Mouse (Mus musculus): ENCODE measurements around the gene Rfc2.

Rfc2 gene

DNA sequence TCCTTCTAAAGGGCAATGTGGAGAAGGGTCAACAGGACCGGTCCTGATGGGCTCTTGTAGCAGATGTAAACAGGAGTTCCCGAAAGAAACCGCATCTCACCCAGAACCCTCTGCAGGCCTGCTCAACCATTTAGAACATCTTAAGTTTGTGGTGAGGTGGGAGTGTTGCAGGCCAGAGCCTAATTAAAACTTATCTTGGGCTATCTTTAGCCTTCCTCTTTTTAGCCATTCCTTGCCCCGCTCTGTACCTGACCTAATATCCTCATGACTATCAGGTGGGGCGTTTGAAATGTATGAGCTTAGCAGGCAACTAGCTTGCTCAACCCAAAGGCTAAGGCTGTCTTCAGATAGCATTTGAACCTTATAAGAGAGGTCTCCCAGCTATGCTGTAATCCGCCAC is 15.5 kb upstream of the Rfc2 start:
- in situ Hi-C loops (cut with MboI, MseI), result no loop called here

DNA sequence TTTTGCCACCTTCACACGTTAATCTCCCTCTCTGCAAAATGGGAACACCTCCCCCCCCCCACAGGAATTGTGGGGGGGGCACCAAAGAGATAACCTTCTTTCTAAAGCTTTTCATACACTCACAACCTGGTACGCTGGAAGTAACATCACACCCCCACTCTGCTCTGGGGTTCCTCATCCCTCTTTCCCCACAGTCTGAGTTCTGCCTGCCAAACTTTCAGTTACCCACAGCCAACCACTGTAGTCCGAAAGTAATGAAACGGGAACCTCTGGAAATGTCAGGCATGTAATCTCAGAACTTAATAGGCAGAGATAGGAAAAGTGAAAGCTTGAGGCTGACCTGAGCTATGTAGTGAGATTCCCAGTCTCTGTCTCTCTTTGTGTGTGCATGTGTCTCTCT is 13.7 kb upstream of the Rfc2 start:
- in situ Hi-C loops (cut with MboI, MseI), result no loop called here

- in situ Hi-C loops (cut with MboI, MseI), result no loop called here
Measured at GRCm38 (mm10) chr5:134568030-134568429, 13.1 kb upstream of the Rfc2 start.

DNA sequence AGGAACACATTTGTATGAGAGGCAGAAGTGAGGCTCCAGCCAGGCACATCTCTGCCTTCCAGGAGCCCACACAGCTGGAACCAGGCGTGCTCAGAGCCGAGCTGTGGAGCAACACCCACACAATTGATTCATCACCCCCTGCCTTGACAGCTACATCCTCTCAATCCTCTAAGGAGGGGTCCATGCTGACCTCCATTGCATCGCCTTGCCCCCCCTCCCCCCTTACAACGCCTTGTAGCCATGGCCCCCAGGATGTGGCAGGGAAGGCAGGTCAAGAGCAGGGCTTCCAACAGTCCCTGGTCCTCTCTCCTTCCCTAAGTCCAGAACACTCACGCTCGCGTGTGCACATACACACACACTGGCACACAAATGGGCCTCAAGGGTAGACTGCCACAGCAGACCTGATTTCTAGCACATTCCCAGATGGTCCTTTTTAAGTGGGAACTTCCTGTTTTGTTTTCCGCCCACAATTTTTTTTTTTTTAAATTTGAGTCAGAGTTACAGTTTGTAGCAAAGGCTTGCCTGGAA is 12.1 kb upstream of the Rfc2 start:
- in situ Hi-C loops (cut with MboI, MseI), result no loop called here

DNA sequence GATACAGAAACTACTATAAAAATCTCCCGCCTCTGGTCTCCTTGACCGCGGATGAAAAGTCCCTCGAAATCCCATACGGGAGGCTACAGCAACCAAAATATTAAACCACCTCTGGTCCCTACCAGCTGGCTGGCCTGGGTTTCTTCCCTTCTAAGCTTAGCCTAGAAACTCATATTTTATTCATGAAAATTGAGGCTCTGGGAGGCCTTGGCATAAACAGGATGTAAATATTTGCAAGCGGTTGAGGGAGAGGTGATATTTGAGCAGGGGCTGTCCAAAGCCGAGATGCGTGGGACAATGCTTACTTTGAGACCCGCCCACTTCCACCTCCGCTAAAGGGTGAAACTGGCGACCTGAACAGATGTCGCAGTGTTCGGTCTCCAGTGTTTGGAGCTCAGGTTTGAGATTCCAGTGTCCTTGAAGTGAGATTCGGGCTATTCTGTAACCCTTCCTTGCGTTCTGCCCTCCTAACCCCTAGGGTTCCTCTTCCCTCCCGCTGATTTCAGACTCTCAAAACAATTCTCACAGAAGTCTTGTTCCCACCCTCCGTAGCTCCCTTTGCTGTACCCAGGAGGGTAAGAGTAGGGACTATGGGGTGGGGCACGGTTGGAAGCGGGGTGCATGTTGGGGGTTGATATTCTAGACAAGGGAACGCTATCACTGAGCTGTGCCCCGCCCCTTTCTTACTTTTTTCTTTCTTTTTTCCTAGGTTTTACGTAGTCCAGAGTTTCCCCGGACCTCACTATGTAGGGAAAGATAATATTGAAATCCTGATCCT is 9.2 kb upstream of the Rfc2 start:
- in situ Hi-C loops (cut with MboI, MseI), result loop anchor here (5.0 kb wide), 1 partner anchor 75 kb away; no protein-coding TSS in a partner anchor

DNA sequence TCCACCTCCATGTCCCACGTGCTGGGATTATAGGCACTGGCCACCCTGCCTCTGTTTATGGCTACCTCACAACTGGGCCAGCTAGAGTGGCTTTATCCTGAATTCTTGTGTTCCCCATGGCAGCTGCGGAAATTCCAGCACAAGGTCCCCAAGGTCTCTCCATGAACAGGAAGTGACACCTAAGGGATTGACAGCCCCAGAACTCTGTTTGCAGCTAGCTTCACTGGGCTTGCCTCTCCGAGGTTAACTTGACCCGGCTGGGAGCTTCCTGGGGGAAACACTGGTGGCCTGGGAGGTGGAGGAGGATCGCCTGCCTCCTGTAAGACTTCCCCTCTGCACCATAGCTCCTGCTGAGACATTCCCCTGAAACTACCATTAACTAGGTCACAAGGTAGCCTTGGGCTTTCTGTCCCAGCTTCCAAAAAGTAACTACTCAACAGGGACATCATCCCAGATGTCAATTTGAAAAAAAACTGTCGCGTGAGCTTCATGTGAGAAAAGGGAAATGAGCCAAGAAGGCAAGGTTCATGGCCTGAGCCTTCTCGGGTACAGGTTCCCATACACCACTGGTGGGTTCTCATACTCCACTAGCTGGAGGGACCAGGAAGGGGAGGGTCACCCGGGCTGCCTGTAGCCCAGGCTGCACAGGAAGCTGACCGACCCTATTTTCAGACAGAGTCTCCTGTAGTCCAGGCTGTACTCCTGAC is 8.5 kb upstream of the Rfc2 start:
- in situ Hi-C loops (cut with MboI, MseI), result loop anchor here (5.0 kb wide), 1 partner anchor 75 kb away; no protein-coding TSS in a partner anchor

GRCm38 (mm10) chr5:134575833-134576232 is 5.3 kb upstream of the Rfc2 start:
- in situ Hi-C loops (cut with MboI, MseI), result no loop called here

GRCm38 (mm10) chr5:134576517-134577220 is 4.5 kb upstream of the Rfc2 start:
- in situ Hi-C loops (cut with MboI, MseI), result no loop called here

GRCm38 (mm10) chr5:134577534-134577933 is 3.6 kb upstream of the Rfc2 start:
- in situ Hi-C loops (cut with MboI, MseI), result no loop called here

DNA sequence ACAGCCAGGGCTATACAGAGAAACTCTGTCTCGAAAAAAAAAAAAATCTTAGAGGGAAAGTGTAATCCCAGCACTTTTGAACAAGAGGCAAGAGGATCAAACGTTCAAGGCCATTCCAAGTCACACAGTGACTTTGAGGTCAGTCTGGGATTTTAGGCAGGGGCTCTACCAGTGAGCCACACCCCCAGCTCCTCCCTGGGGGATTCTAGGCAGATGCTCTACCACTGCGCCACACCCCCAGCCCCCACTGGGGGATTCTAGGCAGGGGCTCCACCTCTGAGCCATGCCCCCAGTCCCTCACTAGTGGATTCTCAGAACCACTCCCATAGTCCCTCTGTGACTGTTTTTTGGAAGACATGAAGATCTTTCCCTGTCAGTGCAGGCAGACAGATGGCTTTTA is 2.0 kb upstream of the Rfc2 start:
- in situ Hi-C loops (cut with MboI, MseI), result no loop called here

GRCm38 (mm10) chr5:134582221-134582907 is 1.2 kb downstream of the Rfc2 start:
- in situ Hi-C loops (cut with MboI, MseI), result no loop called here

- in situ Hi-C loops (cut with MboI, MseI), result no loop called here
Measured at GRCm38 (mm10) chr5:134583006-134583883, 2.1 kb downstream of the Rfc2 start.

DNA sequence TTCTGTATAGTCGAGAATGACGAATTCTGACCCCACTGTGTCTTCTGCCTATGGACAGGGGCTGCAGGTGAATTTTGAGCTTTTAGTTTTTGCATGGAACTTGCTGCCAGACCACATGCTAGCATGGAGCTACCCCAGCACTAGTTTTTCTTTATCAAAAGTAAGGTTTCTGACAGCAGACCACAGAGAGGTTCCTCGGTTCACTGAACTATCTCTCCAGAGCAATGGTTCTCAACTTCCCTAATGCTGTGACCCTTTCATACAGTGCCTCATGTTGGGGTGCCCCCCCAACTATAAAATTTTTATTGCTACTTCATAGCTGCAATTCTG is 2.7 kb downstream of the Rfc2 start:
- in situ Hi-C loops (cut with MboI, MseI), result no loop called here

GRCm38 (mm10) chr5:134584798-134585197 is 3.6 kb downstream of the Rfc2 start:
- in situ Hi-C loops (cut with MboI, MseI), result no loop called here

- in situ Hi-C loops (cut with MboI, MseI), result no loop called here
Measured at GRCm38 (mm10) chr5:134589900-134590299, 8.7 kb downstream of the Rfc2 start.

- in situ Hi-C loops (cut with MboI, MseI), result no loop called here
Measured at GRCm38 (mm10) chr5:134592026-134592581, 10.9 kb downstream of the Rfc2 start.

GRCm38 (mm10) chr5:134593093-134593492 is 11.9 kb downstream of the Rfc2 start:
- in situ Hi-C loops (cut with MboI, MseI), result no loop called here

- in situ Hi-C loops (cut with MboI, MseI), result no loop called here
Measured at GRCm38 (mm10) chr5:134597711-134598110, 16.5 kb downstream of the Rfc2 start.

DNA sequence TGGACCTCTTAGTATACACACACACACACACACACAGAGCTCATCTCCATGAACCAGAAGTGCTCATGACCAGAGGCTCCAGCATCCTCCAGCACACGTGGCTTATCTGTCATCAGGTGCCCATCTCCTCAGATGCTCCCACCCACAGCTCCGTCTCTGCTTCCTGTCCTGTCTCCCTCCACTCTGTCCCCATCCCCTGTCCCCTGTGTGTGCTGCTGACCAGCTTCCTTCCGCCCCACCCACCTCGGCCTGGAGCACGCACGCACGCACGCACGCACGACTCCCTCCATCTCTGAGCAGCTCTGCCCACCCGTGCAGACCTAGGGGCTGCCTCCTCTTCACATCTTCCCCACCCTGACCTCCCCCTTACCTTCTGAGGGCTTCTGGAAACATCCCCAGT is 23.2 kb downstream of the Rfc2 start:
- in situ Hi-C loops (cut with MboI, MseI), result no loop called here

DNA sequence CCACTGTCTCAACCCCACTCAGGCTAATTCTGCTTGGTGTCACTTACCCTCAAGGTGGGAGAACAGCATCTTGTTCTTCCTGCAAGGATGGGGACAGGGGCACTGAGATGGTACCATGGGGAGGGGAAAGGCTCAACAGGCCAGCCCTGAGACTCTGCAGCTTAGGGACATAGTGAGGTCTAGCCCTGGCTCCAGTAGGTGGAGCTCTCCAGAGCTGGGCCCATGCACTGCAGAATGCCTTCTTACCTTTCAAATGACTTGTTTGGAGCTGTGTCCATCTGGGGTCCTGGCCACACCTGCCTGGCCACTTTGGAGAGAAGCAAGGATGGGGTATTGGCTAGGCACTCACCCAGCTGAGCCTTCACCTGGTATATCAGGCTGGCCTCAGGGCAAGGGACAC is 25.1 kb downstream of the Rfc2 start:
- in situ Hi-C loops (cut with MboI, MseI), result no loop called here

Data from T-helper 1 cell (primary cell).